Mouse (Mus musculus) liver, embryonic 14.5 days (tissue): ENCODE measurements around the gene Snapc4.

Experiments
- CTCF ChIP-seq: IDR thresholded peaks from 2 replicates; pipeline ENCODE4 v1.5.1; 2016; ENCODE audit warnings: antibody characterized with exemption, low read depth, control low read depth
- EP300 ChIP-seq: IDR thresholded peaks from 2 replicates; pipeline ENCODE4 v1.6.1; 2016; ENCODE audit warnings: antibody characterized with exemption, low read depth

DNA sequence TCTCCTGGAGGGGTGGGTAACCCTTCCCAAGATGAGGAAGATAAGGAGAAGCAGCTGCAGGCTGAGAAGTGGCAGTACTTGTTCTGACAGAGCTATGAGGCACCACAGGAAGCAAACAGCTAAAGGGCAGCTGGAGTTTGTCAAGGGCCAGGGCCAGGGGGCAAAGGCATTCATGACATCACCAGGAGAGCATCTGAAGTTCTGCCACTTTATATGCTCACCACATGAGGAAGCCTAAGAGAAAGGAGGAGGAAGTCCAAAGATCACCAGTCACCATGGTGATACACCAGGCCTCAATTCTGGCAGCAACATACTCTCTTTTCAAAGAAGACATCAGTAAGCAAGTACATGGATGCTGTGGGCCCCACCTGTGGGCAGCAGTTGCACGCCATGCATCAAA is 42.6 kb upstream of the Snapc4 start:
- TF ChIP-seq CTCF (no peak), EP300 (no peak)
